Mouse (Mus musculus): ENCODE measurements around the gene Dnm3. TPM values are rescaled to one million over a fixed set of nuclear protein-coding genes. Genes with fewer than 3 reads are reported as not detected.

Gene Dnm3
- polyA plus RNA-seq, 1 experiment from 2014 or later, result 3.3 TPM

DNA sequence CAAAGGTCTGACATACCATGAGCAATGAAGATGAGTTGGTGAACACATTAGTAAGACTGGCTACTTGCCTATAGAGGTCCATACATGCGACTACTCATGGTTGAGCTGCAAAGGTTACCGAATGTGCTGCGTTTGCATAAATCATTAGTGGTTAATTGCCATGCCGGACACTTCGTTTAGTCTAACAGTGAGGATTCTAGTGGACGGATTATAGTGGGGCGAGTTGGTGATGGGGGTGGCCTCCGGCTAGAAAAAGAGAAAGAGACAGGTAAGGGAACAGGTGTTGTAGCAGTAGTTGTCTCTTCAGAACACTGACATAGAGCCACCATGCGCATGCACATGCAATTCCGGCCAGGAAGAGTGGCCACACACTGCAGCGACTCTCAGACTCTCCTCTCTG, 486.0 kb downstream of the Dnm3 start:
- DNase-seq (ENCODE audit: low spot score), result no peak

DNA sequence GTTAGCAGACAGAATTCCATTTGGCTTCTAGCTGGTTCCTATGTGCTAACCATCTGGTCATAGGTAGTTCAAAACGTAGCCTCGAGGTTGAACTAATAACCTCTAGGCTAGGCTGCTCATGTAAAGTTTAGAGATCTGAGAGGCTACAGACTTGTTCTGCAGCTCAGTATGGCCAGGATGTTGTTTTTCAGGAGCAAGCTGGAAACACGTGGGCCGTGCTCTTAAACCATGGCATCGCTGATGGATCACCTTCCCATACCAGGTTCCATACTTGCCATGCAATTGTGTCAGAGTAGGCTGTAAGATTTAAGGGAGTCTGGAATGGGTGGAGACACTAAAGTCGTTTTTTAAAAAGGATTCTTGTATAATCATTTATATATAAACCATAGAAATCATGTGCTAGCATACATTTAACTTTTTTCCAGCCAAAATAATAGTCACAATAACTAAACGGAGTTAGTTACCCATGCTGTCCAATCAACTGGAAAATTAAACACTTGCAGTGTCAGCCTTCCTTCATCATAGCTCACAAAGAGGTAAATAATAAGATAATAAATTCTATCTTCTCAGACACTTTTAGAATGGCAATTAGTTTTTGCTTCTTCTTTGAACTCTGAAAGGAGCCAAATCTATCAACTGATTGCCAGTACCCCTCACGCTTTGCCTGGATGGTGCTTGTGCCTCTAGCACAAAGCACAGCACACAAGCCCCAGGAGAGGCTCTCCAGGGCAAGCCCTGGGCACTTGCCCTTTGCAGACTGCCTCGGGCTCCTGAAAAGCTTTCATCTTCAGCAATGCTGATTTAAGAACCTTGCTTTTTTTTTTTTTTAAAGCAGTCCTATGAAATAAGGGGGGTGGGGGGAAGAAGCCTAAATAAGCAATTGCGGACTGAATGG, 486.9 kb downstream of the Dnm3 start:
- no peaks in the 10 kb centered on the region for H3K27me3 ChIP-seq (replicated peaks; ENCODE audit: control insufficient read depth, insufficient read depth, low read length)
- H3K4me3 ChIP-seq (ENCODE audit: low read depth, low read length), result no peak overlapping the region
- ATAC-seq (replicated peaks; ENCODE audit: low FRiP score) (no peak), DNase-seq (ENCODE audit: low spot score) (no peak)
- H3K9me3 ChIP-seq (ENCODE audit: control insufficient read depth, low read length), result no peaks in the 10 kb centered on the region
- no peaks in the 10 kb centered on the region for H3K4me1 ChIP-seq (replicated peaks; ENCODE audit: control insufficient read depth, insufficient read depth, low read length)
- no peak overlapping the region for H3K27ac ChIP-seq (ENCODE audit: low read depth, low read length)
- WGBS, result 75% methylated on average over 10 of the region's 10 CpGs
- no peaks in the 10 kb centered on the region for H3K36me3 ChIP-seq (ENCODE audit: control insufficient read depth, insufficient read depth, low read length)
- H3K9ac ChIP-seq (ENCODE audit: low read depth, low read length), result no peak overlapping the region
- H3K4me2 ChIP-seq, result no peak overlapping the region

More for the DNA sequence above, 486.0 kb downstream of the Dnm3 start:
- Histone ChIP-seq H3K4me3 (ENCODE audit: low read depth, low read length) (no peak overlapping the region), H3K27ac (ENCODE audit: low read depth, low read length) (no peak overlapping the region), H3K36me3 (ENCODE audit: control insufficient read depth, insufficient read depth, low read length) (no peaks in the 10 kb centered on the region), H3K9ac (ENCODE audit: low read depth, low read length) (no peak overlapping the region), H3K4me1 (replicated peaks; ENCODE audit: control insufficient read depth, insufficient read depth, low read length) (0 out of 2 replicates have a peak, but pooled peaks cover 1% of the 10 kb centered on the region), H3K4me2 (no peak overlapping the region), H3K27me3 (replicated peaks; ENCODE audit: control insufficient read depth, insufficient read depth, low read length) (no peaks in the 10 kb centered on the region), H3K9me3 (ENCODE audit: control insufficient read depth, low read length) (no peaks in the 10 kb centered on the region)
- ATAC-seq (replicated peaks; ENCODE audit: low FRiP score), result no peak
- 91% methylated on average over 11 of the region's 11 CpGs for WGBS

GRCm38 (mm10) chr1:161983979-161984566, 493.8 kb downstream of the Dnm3 start:
- H3K27ac ChIP-seq (ENCODE audit: low read depth, low read length), result no peak overlapping the region
- no peak overlapping the region for H3K4me3 ChIP-seq (ENCODE audit: low read depth, low read length)
- 0 out of 2 replicates have a peak, but pooled peaks cover 2% of the 10 kb centered on the region for H3K4me1 ChIP-seq (replicated peaks; ENCODE audit: control insufficient read depth, insufficient read depth, low read length)
- H3K36me3 ChIP-seq (ENCODE audit: control insufficient read depth, insufficient read depth, low read length), result no peaks in the 10 kb centered on the region
- DNase-seq (ENCODE audit: low spot score) (no peak), ATAC-seq (replicated peaks; ENCODE audit: low FRiP score) (no peak)
- no peaks in the 10 kb centered on the region for H3K9me3 ChIP-seq (ENCODE audit: control insufficient read depth, low read length)
- 64% methylated on average over 4 of the region's 4 CpGs for whole genome bisulfite sequencing
- H3K4me2 ChIP-seq, result no peak overlapping the region
- H3K27me3 ChIP-seq (replicated peaks; ENCODE audit: control insufficient read depth, insufficient read depth, low read length), result no peaks in the 10 kb centered on the region
- no peak overlapping the region for H3K9ac ChIP-seq (ENCODE audit: low read depth, low read length)

DNA sequence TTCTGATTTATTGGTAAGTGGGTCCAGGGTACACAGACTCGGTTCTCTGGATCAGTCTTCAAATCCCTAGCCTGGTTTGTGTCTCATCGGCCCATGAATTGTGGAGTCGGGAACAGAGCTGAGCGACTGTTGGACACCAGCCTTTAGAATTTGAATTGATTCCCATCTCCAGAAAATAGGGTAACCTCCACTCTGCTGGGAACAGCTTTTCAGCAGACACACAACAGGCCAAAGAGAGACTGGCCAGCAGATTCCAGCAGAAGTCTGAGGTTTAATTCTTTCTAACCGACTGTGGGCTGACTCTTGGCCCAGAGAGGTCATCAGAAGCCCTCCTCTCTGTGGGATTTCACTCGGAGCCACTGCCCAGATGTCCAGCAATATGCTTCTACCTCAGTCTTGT, 494.4 kb downstream of the Dnm3 start:
- H3K9ac ChIP-seq (ENCODE audit: low read depth, low read length), result no peak overlapping the region
- no peak for DNase-seq (ENCODE audit: low spot score)

DNA sequence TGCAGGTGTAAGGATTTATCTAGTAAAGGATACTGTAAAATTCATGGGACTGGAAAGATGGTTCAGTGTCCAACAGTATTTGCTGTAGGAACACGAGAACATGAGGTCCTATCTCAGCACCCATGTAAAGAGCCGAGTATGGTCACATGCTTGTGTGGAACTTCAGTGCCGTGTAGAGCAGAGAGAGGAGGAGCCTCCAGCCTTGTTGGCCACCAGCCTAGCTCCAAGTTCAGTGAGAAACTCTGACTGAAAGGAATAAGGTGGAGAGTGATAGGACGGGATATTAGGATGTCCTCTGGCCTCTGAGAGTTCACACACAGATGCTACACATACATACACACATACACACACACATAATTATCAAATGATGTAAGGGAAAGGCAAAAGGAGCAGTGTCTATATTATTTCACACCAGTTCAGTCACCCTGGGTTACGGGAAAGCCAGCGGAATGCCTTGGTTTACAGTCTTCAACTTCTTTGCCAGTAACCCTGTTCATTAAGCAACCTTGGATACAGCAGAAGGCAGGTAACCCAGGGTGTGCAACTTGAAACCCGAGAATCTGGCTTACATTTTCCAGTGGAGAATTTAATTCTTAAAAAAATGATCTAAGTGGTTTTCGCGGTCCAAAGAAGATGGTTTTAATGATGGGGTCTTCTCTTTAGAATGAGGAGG, 497.1 kb downstream of the Dnm3 start:
- DNase-seq (ENCODE audit: low spot score) (no peak), ATAC-seq (replicated peaks; ENCODE audit: low FRiP score) (no peak)
- Histone ChIP-seq H3K4me2 (no peak overlapping the region), H3K27ac (ENCODE audit: low read depth, low read length) (no peak overlapping the region), H3K9ac (ENCODE audit: low read depth, low read length) (no peak overlapping the region), H3K4me3 (ENCODE audit: low read depth, low read length) (no peak overlapping the region), H3K4me1 (replicated peaks; ENCODE audit: control insufficient read depth, insufficient read depth, low read length) (peaks cover 7% of the 10 kb centered on the region), H3K9me3 (ENCODE audit: control insufficient read depth, low read length) (no peaks in the 10 kb centered on the region), H3K27me3 (replicated peaks; ENCODE audit: control insufficient read depth, insufficient read depth, low read length) (no peaks in the 10 kb centered on the region), H3K36me3 (ENCODE audit: control insufficient read depth, insufficient read depth, low read length) (no peaks in the 10 kb centered on the region)
- WGBS, result 79% methylated on average over 9 of the region's 9 CpGs

More for the DNA sequence above, 494.4 kb downstream of the Dnm3 start:
- H3K27me3 ChIP-seq (replicated peaks; ENCODE audit: control insufficient read depth, insufficient read depth, low read length), result no peaks in the 10 kb centered on the region
- H3K9me3 ChIP-seq (ENCODE audit: control insufficient read depth, low read length), result no peaks in the 10 kb centered on the region
- no peak for ATAC-seq (replicated peaks; ENCODE audit: low FRiP score)
- H3K4me3 ChIP-seq (ENCODE audit: low read depth, low read length), result no peak overlapping the region
- no peak overlapping the region for H3K27ac ChIP-seq (ENCODE audit: low read depth, low read length)
- H3K36me3 ChIP-seq (ENCODE audit: control insufficient read depth, insufficient read depth, low read length), result no peaks in the 10 kb centered on the region
- 74% methylated on average over 6 of the region's 6 CpGs for WGBS
- no peak overlapping the region for H3K4me2 ChIP-seq
- H3K4me1 ChIP-seq (replicated peaks; ENCODE audit: control insufficient read depth, insufficient read depth, low read length), result 0 out of 2 replicates have a peak, but pooled peaks cover 2% of the 10 kb centered on the region

GRCm38 (mm10) chr1:161980046-161980445, 497.8 kb downstream of the Dnm3 start:
- DNase-seq (ENCODE audit: low spot score), result no peak
- Histone ChIP-seq H3K4me3 (ENCODE audit: low read depth, low read length) (no peak overlapping the region), H3K27me3 (replicated peaks; ENCODE audit: control insufficient read depth, insufficient read depth, low read length) (no peaks in the 10 kb centered on the region), H3K9ac (ENCODE audit: low read depth, low read length) (no peak overlapping the region), H3K9me3 (ENCODE audit: control insufficient read depth, low read length) (no peaks in the 10 kb centered on the region), H3K4me1 (replicated peaks; ENCODE audit: control insufficient read depth, insufficient read depth, low read length) (peaks cover 8% of the 10 kb centered on the region), H3K36me3 (ENCODE audit: control insufficient read depth, insufficient read depth, low read length) (no peaks in the 10 kb centered on the region), H3K27ac (ENCODE audit: low read depth, low read length) (no peak overlapping the region), H3K4me2 (no peak overlapping the region)
- WGBS, result 65% methylated on average over 2 of the region's 2 CpGs
- ATAC-seq (replicated peaks; ENCODE audit: low FRiP score), result no peak

GRCm38 (mm10) chr1:161979536-161979935, 498.3 kb downstream of the Dnm3 start, which contains the start of gene 4930558K02Rik:
Gene 4930558K02Rik (minus strand): TSS chr1:161979636.
- Histone ChIP-seq H3K4me1 (replicated peaks; ENCODE audit: control insufficient read depth, insufficient read depth, low read length) (peaks cover 8% of the 10 kb centered on the region), H3K4me2 (no peak within 1 kb of the TSS), H3K9ac (ENCODE audit: low read depth, low read length) (no peak within 1 kb of the TSS), H3K9me3 (ENCODE audit: control insufficient read depth, low read length) (no peaks in the 10 kb centered on the region), H3K36me3 (ENCODE audit: control insufficient read depth, insufficient read depth, low read length) (no peaks in the 10 kb centered on the region), H3K27me3 (replicated peaks; ENCODE audit: control insufficient read depth, insufficient read depth, low read length) (no peaks in the 10 kb centered on the region), H3K4me3 (ENCODE audit: low read depth, low read length) (no peak within 1 kb of the TSS), H3K27ac (ENCODE audit: low read depth, low read length) (no peak within 1 kb of the TSS)
- no peak for ATAC-seq (replicated peaks; ENCODE audit: low FRiP score)
- WGBS, result 74% methylated on average over 1 of the region's 1 CpGs
- no peak for DNase-seq (ENCODE audit: low spot score)

DNA sequence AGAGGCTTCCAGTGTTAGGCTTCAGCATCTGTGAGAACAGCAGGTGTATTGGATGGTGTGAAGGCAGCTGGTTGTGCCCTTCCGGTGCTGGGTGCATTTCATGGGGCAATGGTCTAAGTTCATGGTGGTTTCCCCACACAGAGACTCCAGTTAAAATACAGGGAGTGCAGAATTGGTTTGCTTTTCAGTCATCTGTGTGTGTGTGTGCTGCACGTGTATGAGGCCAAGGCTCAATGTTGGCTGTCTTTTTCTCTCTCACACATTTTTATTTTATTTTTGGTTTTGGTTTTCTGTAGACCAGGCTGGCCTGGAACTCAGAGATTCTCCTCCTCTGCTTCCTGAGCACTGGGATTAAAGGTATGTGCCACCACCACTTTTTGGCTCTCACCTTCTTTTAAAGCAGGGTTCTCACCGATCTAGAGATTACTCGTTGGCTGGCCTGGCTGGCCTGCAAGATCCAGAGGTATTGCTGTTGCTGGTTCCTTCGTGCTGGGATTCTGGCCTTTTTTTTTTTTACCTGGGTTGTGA, 499.6 kb downstream of the Dnm3 start:
- 78% methylated on average over 5 of the region's 5 CpGs for WGBS
- Histone ChIP-seq H3K36me3 (ENCODE audit: control insufficient read depth, insufficient read depth, low read length) (no peaks in the 10 kb centered on the region), H3K4me1 (replicated peaks; ENCODE audit: control insufficient read depth, insufficient read depth, low read length) (peaks cover 12% of the 10 kb centered on the region), H3K4me2 (no peak overlapping the region), H3K4me3 (ENCODE audit: low read depth, low read length) (no peak overlapping the region), H3K27ac (ENCODE audit: low read depth, low read length) (no peak overlapping the region), H3K9me3 (ENCODE audit: control insufficient read depth, low read length) (no peaks in the 10 kb centered on the region), H3K9ac (ENCODE audit: low read depth, low read length) (no peak overlapping the region), H3K27me3 (replicated peaks; ENCODE audit: control insufficient read depth, insufficient read depth, low read length) (no peaks in the 10 kb centered on the region)
- DNase-seq (ENCODE audit: low spot score), result no peak
- ATAC-seq (replicated peaks; ENCODE audit: low FRiP score), result no peak

Data from liver, embryonic 11.5 days (tissue).